Mouse (Mus musculus) adrenal gland, postnatal 4 days (tissue): ENCODE measurements around the gene Coro2a. TPM values are rescaled to one million over a fixed set of nuclear protein-coding genes. Genes with fewer than 3 reads are reported as not detected.
"Not testable (repeated sequence)": the region's sequence is repeated elsewhere in the genome, so short reads cannot be mapped to it uniquely, and the experiment has no call there.

Source experiments
- DNase-seq, 2 experiments: peaks; one replicate each; pipeline ENCODE4 v3.0.0; 2021 to 2022; ENCODE audit warnings: low spot score in 2 of 2, mixed read lengths in 2 of 2
- total RNA-seq, 2 experiments: library from RNA; stranded (reverse); gene quantifications; 2 replicates each; pipeline ENCODE4 v1.2.3; 2021

Gene Coro2a
- total RNA-seq, 2 experiments from 2014 or later = 5.1 to 7.0 TPM

DNA sequence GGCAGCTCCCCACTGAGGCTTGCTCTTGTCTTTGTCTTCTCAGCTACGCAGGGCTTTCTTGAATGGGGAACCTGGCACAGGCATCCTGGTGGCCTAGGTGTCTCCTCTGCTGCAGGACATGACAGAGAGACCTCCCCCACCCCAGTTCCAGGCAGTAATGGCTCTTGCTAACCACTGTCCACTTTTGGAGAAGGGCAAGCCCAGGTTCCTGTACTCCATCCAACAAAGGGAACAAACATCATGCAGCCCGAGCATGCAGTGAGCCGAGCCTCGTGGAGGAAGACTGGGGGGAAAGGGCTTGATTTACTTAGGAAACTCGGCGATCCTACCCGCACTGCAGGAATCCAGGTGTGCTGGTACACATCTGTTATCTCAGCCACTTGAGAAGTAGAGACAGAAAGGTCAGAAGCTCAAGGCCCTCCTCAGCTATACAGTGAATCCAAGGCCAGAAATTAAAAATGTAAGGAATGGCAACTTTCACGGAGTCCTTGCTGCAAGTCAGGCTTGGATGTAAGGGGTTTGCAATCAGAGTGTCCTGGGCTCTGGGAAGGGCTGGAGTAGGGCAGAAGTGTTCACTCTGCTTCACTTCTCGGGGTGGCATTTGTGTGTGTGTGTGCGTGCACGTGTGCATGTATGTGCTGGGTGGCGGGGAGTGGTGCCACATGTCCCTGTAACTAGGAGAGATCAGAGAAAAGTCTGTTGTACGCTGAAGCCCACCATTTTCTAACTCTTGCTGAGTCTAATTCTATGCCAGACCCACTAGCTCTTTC is 16.8 kb downstream of the Coro2a start:
- DNase-seq = no peak

- DNase-seq = not testable (repeated sequence)
Observed at GRCm38 (mm10) chr4:46584536-46584935, 17.5 kb downstream of the Coro2a start.

DNA sequence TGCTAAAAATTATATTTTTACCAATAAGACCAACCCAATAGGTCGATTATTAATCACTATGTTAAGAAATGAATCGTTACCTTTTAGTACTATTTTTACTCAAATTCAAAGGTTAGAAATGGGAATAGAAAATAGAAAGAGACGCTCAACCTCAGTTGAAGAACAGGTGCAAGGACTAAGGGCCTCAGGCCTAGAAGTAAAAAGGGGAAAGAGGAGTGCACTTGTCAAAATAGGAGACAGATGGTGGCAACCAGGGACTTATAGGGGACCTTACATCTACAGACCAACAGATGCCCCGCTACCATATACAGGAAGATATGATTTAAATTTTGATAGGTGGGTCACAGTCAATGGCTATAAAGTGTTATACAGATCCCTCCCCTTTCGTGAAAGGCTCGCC is 17.9 kb downstream of the Coro2a start:
- not testable (repeated sequence) for DNase-seq

- not testable (repeated sequence) for DNase-seq
Observed at GRCm38 (mm10) chr4:46582024-46582423, 20.0 kb downstream of the Coro2a start.

GRCm38 (mm10) chr4:46581577-46581976 is 20.4 kb downstream of the Coro2a start:
- DNase-seq = not testable (repeated sequence)

GRCm38 (mm10) chr4:46580799-46581243 is 21.2 kb downstream of the Coro2a start:
- DNase-seq = not testable (repeated sequence)

- DNase-seq = not testable (repeated sequence)
Observed at GRCm38 (mm10) chr4:46578796-46579346, 23.1 kb downstream of the Coro2a start.

DNA sequence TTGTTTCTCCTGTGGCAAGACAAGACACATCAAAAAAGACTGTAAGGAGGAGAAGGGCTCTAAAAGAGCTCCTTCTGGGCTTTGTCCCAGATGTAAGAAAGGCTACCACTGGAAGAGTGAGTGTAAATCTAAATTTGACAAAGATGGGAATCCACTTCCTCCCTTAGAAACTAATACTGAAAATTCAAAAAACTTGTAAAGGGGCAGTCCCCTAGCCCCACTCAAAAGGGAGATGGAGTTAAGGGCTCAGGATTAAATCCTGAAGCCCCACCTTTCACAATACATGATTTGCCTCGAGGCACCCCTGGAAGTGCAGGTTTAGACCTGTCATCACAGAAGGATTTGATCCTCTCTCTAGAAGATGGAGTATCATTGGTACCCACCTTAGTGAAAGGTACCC is 23.8 kb downstream of the Coro2a start:
- no peak for DNase-seq

DNA sequence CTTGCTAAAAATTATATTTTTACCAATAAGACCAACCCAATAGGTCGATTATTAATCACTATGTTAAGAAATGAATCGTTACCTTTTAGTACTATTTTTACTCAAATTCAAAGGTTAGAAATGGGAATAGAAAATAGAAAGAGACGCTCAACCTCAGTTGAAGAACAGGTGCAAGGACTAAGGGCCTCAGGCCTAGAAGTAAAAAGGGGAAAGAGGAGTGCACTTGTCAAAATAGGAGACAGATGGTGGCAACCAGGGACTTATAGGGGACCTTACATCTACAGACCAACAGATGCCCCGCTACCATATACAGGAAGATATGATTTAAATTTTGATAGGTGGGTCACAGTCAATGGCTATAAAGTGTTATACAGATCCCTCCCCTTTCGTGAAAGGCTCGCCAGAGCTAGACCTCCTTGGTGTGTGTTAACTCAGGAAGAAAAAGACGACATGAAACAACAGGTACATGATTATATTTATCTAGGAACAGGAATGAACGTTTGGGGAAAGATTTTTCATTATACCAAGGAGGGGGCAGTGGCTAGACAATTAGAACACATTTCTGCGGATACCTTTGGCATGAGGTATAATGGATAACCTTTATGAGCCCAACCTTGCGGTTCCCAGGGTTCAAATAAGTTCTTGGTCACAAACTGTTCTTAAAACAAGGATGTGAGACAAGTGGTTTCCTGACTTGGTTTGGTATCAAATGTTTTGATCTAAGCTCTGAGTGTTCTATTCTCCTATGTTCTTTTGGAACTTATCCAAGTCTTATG is 26.3 kb downstream of the Coro2a start:
- DNase-seq = not testable (repeated sequence)

- DNase-seq = no peak
Observed at GRCm38 (mm10) chr4:46574841-46575240, 27.2 kb downstream of the Coro2a start.

- no peak for DNase-seq
Observed at GRCm38 (mm10) chr4:46574024-46574753, 27.8 kb downstream of the Coro2a start.

DNA sequence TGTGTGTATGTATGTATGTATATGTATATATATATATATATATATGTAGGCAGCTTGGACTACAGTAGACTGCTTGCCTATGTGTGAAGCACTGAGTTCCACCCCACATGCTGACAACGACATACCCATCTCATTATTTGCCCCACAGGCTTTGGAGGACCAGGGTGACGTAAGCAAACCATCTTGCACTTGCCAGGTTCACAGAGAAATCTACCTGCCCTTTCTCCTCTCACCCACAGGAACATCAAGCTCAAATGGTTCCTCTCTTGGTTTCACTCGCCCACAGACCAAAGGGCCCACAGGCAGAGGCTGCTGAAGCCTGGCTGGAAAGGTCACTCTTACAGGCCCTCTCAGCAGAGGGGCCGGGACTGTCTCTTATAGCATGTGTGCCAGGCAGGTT is 29.4 kb downstream of the Coro2a start:
- no peak for DNase-seq

GRCm38 (mm10) chr4:46571744-46572143 is 30.3 kb downstream of the Coro2a start:
- DNase-seq = no peak

DNA sequence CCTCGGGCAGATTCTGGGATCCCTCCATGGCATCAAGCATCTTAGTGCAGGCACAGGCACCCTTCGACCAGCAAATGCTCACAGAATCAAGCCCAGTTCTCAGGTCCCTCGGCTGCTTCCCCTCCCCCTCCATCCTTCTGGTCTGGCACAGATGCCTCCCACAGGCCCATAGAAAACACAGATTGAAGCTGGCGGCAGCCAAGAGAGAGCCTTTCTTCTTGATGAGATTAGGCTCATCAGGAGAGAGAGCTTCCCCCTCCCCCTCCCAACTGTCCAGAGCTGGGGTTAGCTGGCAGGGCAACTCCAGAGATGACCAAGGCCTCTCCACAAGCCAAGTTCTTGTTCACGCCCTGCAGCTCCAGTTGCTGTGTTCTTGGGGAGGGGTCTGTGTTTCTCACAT is 32.3 kb downstream of the Coro2a start:
- no peak for DNase-seq

DNA sequence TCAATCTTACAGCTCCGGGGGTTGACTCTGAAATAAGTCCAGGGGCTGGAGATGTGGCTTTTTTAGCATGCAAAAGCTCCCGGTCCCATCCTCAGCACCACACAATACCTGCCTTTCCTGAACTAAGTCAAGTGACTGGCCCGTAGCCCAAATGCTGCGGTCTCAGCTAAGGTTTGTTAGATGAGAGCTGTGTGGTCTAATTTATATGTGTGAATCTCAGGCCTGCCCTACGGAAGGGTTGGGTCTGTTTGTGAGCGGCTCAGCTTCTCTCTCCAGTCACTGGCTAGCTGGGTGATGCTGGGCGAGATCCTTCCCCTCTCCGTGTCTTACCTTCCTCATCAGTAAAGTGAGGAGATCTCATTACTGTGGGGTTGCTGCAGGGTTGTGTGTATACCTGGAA is 33.8 kb downstream of the Coro2a start:
- DNase-seq = no peak

DNA sequence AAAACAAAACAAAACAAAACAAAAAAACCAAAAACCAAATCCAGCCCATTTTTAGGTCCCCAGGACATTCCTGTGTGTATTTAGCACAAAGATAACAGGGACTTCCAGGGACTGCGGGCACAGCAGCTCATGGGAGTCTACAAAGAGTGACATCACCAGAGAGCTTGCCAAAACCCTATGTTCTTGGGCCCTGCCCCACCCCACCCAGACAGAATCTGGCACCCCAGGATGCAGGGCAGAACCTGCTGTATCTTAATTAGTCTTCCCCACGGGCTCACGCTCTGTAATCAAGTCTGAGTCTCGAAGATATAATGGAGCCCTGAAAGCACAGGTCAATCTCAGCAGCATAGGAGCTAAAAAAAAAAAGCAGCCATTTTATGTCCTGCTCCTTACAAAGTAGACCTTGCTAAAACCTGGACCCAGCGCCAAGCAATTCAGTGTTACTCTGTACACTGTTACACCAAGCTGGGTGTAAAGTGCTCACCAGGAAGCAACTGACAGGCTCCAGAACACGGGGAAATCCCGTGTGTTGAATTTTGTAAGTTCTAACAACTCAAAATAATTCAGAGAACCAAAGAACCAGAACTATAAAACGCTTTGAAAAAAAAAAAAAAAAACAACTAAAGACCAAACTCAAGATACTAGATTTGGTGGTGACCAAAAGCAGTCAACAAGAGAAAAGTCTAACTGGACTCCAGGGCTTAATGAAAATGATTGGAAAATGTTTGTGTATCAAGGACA is 34.9 kb downstream of the Coro2a start:
- DNase-seq = no peak

DNA sequence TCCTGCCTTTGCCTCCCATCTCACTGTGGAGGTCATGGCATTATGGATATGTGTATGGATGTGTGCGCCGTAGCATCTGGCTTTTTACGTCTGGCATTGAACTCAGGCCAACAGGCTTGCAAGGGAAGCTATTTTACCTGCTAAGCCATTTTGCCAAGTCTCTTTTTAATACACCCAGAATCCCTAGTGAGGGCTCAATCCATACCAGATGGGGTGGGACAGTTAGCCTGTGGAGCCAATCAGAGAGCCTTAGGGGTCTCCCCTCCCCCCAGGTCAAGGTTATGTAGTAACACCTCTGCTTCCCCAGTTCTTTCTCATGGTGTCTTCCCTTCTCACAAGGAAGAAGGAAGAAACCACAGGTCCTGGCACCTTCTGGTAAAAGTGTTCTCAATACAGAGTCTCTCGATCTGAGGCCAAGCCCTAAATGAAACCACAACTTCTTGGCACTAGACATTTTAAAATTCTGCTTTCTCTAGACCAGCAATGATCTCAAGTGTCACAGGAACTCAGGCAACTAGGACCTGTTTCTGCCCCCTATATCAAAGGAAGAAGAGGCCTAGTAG is 36.5 kb downstream of the Coro2a start:
- no peak for DNase-seq

- DNase-seq = no peak
Observed at GRCm38 (mm10) chr4:46564247-46564646, 37.8 kb downstream of the Coro2a start.

GRCm38 (mm10) chr4:46563847-46564246 is 38.2 kb downstream of the Coro2a start:
- DNase-seq = no peak

GRCm38 (mm10) chr4:46562841-46563240 is 39.2 kb downstream of the Coro2a start:
- DNase-seq = no peak
